Mouse (Mus musculus) CD4-positive, CD25-positive, alpha-beta regulatory T cell, adult 2 months (primary cell): ENCODE measurements around the gene Exosc10.
A peak's percentile ranks its signal among the peaks of the same experiment; 100 is the strongest.

Source experiments
- DNase-seq: peaks from one replicate; pipeline ENCODE4 v3.0.0-alpha.2; 2012; ENCODE audit warnings: low read depth, low spot score

Exosc10 gene

DNA sequence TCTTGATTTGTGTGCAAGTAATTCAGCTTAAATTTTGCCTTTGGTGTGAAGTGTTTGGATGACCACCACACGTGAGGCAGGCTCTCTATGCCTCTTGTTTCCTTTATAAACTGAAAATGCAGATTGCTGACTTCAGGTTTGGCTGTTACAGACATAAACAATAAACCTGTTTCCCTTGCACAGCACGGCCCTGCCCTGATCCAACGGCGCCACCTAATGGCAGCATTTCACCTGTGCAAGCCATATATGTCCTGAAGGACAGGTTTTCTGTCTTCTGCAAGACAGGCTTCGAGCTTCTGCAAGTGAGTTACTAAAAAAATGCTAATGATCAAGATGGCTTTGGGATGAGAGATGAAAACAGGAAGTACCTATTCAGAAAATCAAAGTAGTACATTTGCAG is 49.5 kb downstream of the Exosc10 start:
- DNase-seq: peak; percentile 89

DNA sequence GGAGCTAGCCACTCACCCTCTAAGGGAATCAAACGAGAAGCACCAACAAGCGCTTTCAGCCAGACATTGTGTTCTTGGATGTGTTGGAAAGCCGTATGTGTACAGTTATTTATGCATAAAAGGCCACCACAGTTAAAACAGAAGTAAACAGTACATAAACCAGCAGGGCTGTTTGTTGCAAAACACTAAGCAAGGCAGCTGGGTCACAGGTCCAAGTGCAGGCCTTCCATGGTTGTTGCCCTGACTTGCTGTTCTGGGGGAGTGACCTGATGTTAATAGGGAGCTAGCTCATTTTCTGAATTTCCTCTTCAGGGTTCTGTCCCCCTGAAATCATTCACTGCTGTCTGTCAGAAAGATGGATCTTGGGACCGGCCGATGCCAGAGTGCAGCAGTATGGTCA is 51.6 kb downstream of the Exosc10 start:
- no peak for DNase-seq

DNA sequence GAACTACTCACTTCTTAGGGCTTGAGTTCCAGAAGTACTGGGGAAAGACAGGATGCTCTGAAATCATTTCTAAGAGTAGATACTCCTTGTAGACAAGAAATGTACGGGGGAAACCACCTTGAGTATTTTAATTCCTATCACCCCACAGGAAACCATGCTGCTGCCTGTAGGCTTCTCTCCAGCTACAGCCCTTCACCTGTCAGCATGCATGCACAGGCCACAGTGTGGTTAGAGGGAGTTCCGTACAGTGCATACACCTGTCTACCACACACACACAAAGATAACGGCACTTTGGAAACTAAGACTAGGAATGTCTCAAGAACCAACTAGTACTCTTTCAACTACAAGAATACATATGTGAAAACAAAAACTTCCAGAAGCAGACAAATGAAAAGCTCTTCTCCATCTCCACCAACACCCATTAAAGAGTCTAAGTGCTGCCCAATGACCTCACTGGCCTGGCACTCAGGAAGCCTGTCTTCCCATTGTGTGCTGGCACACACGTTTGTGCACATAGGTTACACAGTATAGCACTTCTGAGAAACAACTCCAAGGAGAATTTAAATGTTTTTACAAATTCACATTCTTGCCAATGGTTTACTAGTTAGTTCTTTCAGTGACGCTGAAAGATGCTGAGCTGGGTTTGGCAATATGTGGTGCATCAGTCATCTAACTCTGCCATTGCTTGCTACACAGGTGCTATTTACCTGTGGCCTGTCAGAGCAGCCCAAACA is 52.6 kb downstream of the Exosc10 start:
- DNase-seq: no peak

DNA sequence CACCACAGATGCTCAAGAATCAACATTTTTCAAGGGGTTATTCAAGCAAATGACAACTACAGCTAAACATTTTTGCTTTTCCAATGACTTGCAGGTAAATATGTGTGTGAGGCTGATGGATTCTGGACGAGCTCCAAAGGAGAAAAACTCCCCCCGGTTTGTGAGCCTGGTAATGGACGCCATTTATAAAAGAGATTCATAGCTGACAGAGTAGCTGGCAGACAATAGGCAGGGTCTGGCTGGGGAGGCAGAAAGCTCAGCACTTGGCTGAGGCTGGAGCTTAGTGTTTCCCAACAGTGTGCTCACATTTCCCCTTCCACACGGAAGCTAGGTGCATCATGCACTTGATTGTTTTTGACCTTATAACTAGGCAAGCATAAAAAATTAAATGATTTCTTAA is 54.3 kb downstream of the Exosc10 start:
- DNase-seq: no peak

DNA sequence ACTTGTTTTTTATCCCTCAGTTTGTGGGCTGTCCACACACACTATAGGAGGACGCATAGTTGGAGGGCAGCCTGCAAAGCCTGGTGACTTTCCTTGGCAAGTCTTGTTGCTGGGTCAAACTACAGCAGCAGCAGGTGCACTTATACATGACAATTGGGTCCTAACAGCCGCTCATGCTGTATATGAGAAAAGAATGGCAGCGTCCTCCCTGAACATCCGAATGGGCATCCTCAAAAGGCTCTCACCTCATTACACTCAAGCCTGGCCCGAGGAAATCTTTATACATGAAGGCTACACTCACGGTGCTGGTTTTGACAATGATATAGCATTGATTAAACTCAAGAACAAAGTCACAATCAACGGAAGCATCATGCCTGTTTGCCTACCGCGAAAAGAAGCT is 55.5 kb downstream of the Exosc10 start:
- no peak for DNase-seq

DNA sequence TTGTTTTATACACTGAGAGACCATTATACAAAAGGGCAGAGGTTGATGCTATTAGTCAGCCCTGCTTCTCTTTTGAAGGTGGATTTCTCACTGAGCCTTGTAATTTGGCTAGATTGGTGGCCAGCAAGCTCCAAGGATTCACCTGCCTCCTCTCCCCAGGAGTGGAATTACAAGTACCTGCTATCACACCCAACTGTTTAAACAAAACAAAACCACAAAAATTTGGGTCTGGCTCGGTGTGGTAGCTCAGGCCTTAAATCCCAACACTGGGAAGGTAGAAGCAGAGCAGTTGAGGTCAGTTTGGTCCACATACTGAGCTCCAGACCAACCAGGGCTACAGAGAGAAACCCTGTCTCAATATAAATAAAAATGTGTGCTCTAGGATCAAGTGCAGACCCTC is 61.6 kb downstream of the Exosc10 start:
- DNase-seq: no peak

DNA sequence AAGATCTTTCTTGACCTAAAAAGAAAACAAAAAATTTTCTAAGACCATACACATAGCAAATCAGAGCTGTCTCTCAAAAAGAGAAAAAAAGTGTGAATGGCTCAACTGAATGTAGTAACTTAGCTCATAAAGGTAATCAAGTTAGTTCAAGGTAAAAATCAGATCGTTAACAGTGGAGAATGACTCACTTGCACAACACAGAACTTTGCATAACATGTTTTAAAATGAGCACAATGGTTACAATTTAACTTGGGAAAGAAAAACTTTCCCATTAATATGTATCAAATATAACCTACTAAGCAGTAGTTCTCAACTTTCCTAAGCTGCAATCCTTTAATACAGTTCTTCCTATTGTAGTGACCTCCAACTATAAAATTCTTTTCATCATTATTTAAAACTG is 62.5 kb downstream of the Exosc10 start:
- DNase-seq: no peak

DNA sequence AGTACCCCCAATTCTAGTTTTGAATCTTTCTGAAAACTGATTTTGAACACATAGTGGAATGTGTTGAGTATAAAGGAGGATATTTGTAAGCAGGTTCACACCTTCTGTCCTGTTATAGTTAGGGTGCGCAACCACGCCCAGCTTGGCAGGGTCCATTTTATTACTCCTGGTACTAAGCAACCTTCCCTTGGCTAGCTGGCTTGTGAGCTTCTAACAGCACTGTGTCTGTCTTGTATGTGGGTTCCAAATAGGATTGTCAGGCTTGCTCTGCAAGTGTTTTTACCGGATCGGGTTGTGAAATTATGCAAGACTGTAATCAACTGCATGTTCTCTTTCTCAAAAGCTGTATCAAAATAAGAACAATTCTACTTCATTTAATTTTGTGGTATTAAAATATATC is 64.3 kb downstream of the Exosc10 start:
- DNase-seq: no peak

DNA sequence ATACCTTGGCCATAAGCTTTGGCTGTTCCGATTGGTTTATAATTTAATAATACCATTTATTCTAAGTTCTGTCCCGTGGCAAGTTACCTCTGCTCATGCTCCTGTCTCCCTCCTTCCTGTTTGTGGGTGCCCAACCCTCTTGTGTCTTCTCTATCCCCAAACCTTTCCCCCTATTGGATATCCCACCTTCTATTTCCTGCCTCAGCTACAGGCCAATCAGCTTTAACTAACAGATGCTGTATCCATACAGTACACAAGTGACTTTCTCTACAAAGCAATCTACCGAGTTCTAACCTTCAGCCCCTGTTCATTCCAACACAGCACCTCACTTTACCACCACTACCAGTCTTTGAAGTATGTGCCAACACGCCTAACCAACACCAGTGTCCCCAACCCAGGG is 65.4 kb downstream of the Exosc10 start:
- no peak for DNase-seq

DNA sequence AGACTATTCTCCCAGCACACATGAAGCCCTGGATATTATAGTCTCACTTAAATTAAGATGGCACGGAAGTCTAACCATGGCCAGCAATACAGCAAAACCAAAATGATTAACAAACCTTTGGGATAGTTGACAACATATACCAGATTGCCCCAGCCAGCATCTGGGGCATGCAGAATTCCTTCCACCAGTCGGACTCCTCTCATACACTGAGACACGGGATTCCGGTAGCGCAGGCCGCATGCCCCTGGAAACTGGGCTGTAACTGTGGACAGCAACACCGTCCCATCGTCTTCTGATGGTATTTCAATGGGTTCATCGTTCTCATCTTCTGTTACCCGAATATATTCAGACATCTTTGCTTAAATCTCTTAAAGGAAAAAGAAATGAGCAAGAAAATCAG is 66.8 kb downstream of the Exosc10 start:
- no peak for DNase-seq

DNA sequence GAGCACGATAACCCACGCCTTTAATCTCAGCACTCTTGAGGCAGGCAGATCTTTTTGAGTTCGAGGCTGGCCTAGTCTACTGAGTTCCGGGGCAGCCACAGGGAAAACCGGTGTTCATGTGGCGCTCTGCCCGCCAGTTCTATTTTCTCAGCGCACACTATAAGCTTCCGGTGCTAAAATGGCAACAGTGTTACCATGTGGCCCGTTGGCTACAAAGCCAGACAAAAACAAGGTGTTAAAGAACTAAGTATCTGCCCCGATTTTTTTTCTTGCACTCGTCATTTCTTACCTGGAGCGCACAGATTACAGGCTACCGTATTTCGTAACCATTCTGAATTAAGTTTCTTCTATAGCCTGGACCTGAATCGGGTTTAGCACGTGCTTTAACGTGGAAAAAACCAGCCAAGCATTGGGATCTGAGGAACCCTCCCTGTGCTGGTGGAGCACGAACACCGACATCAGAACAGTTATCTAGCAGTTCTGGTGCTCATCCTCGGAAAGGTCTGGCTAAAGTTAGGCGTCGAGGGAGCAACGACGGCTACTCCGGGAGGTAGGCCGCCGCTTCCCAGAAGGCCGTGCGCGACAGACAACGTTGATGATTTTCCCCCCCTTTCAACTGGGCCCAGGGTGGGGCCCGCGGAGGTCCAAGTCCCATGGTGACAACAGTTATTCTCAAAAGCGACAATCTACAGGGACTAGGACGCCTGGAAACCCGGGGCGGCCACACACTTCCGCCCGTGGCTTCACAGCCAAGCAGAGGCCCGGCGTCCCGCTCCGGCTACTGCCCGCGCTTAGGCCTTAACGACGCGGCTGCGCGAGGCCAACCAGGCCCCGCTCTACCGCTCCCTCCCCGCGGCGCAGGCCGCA is 67.8 kb downstream of the Exosc10 start:
- DNase-seq: peak; percentile 77

DNA sequence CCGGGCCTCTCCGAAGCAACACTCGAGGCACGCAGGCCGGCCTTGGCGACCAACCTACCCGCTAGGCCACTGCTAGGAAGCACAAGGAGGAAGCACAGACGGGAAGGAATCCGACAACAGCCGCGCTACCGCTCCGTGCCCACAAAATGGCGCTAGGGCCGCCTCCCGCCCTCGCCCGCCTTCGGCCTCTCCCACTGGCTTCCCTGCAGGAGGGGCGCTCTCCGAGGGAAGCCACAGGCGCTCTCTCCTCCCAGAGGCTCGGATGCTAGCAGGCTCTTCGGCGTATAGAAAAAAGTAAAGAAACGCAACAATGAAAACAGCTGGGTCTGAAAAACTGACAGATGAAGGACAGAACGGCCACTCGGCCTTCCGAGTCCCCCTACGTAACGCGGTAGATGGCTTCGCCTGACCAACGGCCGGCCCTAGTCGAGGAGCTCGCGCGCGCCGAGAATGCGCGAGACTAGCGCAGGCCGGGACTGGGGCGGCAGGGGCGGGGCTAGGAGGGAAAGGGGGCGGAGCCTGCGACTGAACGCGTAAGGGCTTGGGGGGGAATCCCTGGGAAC is 68.5 kb downstream of the Exosc10 start, which contains the start of gene Tardbp:
Tardbp (minus strand) TSS at position 397 of the 563 bp plus-strand sequence.
- peak; percentile 99 for DNase-seq

DNA sequence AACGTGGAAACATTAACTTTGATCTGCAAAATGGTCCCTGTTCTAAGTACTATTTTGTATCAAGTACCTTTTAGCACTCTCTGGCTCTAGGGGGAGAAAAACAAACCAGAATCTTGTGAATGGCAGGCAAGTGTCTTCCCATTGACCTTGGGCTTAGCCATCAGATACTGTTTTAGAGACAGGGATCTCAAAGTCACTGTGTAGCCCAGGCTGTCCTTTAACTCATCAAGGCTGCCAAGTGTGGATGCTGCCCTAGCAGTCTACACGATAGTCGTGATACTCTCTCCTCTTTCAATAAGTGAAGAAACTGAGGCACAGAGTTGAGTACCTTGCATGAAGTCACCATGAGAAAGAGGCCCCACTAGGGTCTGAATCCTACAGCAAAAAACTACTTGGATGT is 69.0 kb downstream of the Exosc10 start:
- DNase-seq: no peak
